Mouse (Mus musculus) embryo, embryonic 11.5 days (tissue): ENCODE measurements around the gene 2010109A12Rik.

ENCODE experiments used
- DNase-seq: peaks from one replicate; pipeline ENCODE4 v3.0.0-alpha.2; 2012; ENCODE audit warnings: low read depth, low spot score

2010109A12Rik gene

GRCm38 (mm10) chr5:93206109-93207005 lies at the start of gene 2010109A12Rik, which contains the start of gene Ccni:
Gene 2010109A12Rik, plus strand, starts transcription at chr5:93206518.
Gene Ccni, minus strand, starts transcription at chr5:93206495.
- peak; percentile 94 for DNase-seq

- peak; percentile 37 for DNase-seq
These were observed 42.8 kb upstream of the 2010109A12Rik start for GRCm38 (mm10) chr5:93163541-93163940.

DNA sequence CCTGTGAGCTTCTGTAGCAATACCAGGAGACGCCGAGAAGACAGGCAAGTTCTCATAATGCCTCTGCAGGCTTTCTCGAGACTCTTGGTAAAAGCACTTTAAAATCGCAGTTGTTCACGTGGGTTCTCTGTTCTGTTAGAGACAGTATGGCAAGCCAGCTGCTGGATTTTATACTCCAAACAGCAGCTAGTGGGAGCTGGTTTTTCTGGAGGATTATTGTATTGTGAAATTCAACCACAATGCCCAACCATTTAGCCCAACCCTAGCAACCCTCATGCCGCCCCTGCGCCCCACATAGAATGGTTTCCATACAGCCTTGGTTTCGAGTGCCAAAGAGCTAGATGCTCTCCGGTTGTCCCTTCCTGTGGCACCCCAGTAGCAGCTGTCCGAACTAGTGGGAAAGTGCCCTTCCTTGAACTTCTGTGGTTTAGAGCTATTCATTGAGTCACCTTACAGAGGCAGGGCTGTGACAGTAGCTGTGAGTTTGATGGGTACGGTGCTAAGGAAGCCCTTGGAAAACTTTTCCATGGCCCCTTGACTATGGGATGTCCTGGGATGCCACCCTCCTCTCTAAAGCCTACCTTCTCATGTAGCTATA lies 38.3 kb upstream of the 2010109A12Rik start:
- DNase-seq: no peak

DNA sequence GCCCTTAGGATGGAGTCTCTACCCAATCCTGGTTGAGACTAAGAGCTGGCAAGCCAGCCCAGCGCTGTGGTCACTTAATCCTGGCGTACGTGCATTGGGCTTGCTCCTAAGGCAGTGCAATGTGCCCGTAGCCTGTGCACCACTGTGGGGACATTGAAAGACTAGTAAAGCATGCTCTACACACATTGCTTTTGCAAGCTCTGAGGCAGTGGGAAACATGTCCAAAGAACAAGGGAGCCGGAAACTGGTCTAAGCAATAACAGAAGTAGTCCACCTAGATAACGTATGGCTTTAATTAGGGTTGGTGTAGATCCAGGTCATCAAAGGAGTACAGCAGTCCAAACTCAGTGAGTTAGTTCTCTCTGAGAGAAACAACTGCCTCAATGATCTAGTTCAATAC lies 37.7 kb upstream of the 2010109A12Rik start:
- DNase-seq: no peak

- DNase-seq: no peak
These were observed 34.9 kb upstream of the 2010109A12Rik start for GRCm38 (mm10) chr5:93171420-93171819.

DNA sequence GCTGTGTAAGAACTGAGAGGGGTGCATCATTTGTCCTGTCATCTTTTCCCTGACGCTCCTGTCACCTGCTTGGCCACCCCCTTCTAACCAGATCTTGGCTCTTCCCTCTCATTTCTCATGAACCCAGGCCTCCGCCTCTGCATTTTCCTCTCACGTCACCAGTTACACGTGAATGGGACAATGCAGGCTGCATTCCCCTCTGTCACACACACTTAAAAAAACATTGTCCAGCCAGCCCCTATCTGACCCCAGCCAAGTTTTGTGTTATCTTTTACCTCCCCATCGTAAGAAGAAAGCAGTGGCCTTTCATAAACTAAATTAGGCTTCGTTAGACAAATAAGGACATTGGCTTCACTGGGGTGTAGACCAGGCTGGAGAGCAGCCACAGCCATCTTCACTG lies 33.8 kb upstream of the 2010109A12Rik start:
- no peak for DNase-seq

DNA sequence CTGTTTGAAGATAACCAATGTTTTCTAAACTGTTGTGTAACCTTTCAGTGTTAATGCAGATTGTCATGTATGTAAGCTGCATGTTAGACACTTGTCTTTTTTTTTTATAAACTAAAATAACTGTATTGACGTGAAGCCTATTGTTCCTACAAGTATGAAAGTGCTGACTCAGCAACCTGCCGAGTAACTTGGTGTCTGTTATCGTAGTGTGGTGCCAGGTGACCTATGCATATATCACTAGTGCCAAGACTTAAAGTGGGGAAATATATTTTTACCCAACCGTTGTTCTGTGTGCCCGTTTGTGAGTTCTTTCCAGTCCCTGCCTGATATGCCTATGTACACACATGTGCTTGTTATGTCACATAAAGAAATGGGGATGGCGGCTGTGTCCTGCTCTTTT lies 31.6 kb upstream of the 2010109A12Rik start:
- no peak for DNase-seq

GRCm38 (mm10) chr5:93178616-93179015 lies 27.7 kb upstream of the 2010109A12Rik start:
- DNase-seq: no peak

GRCm38 (mm10) chr5:93180252-93180651 lies 26.1 kb upstream of the 2010109A12Rik start:
- no peak for DNase-seq

- no peak for DNase-seq
These were observed 23.0 kb upstream of the 2010109A12Rik start for GRCm38 (mm10) chr5:93183311-93183710.

DNA sequence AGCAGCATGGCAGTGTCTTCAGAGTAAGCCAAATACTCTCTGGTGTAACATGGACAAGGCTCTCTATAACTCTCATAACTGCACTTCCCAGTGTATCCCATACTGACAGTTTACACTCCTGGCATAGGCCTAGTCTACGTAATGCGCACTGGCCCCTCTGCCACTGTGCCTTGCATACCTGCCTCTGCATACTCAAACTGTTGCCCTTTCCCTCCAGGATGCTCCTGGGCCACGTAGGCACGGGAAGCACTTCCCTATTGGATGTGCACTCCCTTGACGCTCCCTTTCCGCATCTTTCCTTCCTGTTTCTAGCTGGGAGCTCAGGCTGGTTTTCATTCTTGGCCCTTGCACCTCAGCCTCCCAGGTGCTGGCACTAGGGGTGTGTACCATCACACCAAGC lies 21.8 kb upstream of the 2010109A12Rik start:
- no peak for DNase-seq

- no peak for DNase-seq
These were observed 16.7 kb upstream of the 2010109A12Rik start for GRCm38 (mm10) chr5:93189607-93190006.

DNA sequence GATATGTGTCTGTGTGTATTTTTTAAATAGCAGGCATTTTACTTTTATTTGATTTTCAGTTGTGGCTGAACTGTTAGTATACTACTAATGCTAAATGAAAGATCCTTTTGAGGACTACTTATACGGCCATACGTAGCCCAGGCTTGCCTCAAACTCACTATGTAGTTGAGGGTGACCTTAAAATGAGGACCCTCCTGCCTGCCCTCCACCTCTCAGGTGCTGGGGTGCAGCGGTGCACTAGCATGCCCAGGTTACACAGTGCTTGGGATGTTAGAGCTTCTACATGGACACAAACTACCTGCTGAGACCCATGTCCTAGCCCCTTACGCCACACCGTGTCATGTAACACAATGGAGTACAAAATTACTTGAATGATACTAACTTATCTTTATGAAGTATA lies 15.9 kb upstream of the 2010109A12Rik start:
- DNase-seq: no peak

- no peak for DNase-seq
These were observed 8.1 kb upstream of the 2010109A12Rik start for GRCm38 (mm10) chr5:93198232-93198631.

- no peak for DNase-seq
These were observed 5.1 kb upstream of the 2010109A12Rik start for GRCm38 (mm10) chr5:93201181-93201580.

DNA sequence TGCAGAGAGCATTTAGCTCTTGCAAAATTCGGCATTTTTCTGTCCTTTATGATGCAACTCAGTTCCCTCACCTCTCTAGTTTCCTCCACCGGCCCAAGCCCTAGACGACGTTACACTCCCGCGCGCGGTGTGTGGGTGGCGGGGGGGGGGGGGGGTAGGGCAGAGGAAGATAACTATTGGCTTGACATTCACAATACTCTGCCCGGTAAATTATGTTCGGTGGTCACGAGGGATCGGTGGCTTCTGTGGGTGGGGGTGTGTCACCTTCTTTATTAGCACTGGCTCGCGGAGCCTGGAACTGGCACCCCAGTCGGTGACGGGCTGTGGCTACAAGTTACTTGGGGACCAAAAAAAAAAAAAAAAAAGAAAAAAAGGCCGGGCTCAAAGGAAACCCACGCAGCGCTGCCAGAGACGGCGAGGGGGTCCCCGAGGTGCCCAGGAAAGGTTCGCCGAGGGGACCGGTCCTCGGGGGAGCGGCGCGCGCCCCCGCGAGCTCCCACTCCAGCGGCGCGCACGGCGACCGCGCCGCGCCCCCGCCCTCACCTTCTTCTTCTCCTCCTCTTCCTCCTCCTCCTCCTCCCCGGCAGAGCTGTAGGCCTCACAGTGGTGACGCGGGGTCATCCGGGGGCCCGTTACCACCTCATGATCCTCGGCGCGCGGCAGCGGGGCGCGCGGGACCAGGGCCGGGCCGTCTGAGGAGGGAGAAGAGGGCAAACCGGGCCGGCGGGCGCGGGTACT lies 778 bp upstream of the 2010109A12Rik start:
- no peak for DNase-seq

DNA sequence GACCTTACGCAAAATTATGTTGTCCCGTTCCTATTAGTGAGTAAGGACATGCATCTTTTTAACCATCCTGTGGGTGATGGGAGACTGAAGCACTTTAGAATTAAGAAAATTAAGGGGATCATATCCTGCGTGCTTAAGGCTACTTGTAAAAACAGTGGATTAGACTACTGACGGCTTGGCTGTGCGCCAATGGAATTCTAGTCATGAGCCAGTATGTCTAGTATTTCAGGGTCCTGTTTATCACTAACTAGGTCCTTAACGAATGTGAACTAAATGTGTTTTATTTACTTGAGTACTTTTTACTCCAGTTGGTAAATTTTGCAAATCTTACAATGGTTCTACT lies 659 bp downstream of the 2010109A12Rik start:
- no peak for DNase-seq

DNA sequence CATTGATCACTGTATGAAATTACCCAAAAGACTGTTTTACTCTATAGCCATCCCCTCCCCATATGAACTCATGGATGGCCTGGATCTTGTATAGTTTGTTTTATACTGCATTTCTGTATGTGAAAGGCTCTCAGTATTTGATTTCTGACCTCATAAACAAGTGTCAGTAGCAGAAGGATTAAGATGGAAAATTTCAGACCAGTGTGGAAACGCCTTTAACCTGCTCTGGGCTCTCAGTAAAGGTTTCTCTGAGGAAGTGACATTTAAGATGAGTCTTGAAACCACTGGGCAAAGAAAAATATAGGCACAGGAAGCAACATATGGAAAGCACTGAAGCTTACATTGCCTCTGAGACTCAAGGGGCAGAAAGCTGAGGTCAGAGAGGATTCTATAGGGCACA lies 1.2 kb downstream of the 2010109A12Rik start:
- no peak for DNase-seq

- DNase-seq: no peak
These were observed 12.1 kb downstream of the 2010109A12Rik start for GRCm38 (mm10) chr5:93218375-93218774.

- no peak for DNase-seq
These were observed 15.3 kb downstream of the 2010109A12Rik start for GRCm38 (mm10) chr5:93221661-93222060.

GRCm38 (mm10) chr5:93224549-93224948 lies 18.2 kb downstream of the 2010109A12Rik start:
- DNase-seq: no peak

DNA sequence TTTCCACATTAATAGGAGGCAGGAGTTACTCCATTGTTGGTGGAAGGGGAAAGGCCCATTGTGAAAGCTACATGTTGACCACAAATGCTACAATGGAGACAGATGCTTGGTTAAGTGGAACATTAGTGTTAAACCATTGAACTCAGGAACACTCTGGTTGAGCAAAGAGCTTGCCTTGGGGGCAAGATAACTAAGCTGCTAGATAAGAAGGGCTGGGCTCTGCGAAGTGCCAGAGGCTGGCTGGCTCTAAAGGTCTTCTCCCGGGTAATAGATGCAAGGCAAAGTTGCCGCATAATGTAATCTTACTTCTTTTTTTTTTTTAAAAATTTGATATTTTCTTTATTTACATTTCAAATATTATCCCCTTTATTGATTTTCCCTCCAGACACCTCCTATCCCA lies 20.8 kb downstream of the 2010109A12Rik start:
- no peak for DNase-seq
